Mouse (Mus musculus): ENCODE data around the gene Trem3.

DNA sequence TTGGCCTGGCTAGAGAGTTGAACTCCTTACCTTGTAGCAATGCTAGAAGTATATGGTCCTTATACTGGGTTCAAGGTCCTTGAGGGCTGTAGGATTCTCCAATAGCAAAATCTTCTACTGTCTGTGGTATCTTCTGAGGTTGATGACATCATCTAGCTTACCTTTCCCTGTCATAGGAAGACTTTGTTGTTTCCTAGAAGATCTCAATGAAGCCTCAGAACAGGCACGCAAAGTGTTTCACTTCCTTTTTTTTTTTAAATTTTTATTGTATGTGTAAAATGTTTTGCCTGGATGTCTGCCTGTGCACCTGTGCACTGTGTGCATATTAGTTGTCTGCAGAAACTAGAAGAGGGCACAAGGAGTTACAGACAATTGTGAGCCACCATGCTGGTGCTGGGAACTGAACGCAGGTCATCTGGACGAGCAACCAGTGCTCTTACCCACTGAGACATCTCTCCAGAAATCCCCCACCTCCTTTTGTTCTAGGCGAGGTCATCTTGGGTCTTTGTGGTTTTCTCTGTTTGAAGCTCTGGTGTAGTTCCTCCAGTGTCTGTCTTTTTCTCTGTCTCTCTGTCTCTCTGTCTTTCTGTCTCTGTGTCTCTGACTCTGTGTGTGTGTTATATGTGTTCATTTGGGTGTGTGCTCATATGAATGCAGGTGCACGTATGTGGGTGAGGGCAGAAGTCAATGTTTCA, 46.1 kb downstream of the Trem3 start:
- TF ChIP-seq CTCF (IDR thresholded peaks at IDR 0.05; ENCODE audit: insufficient read depth, low read length), result no peak
- no peak for TF ChIP-seq POLR2A (IDR thresholded peaks at IDR 0.05; ENCODE audit: borderline replicate concordance, extremely low read depth, low read depth, low read length)
